Mouse (Mus musculus): ENCODE measurements around the gene Map7d1.

DNA sequence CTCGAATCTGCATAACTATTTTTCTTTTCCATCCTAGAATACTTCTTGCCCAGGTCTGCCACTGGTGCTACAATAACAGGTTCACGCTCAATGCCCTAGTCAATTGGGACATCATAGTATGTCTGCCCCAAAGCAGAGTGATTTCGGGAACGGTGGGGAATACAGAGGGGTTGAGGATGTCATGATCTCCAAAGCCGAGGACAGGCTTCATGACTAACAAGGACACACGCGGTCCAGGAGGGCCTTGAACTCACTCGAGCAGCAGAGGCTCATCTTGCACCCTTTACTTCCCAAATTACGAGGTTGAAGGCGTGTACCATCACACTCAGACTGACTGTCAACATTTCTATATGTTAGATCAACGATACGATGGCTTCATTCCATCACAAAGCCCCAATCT lies 29.5 kb downstream of the Map7d1 start:
- no peak for TF ChIP-seq POLR2A (IDR thresholded peaks at IDR 0.05; ENCODE audit: borderline replicate concordance, insufficient read depth, low read length)
- TF ChIP-seq CTCF (IDR thresholded peaks at IDR 0.05; ENCODE audit: borderline replicate concordance, insufficient read depth, low read depth, low read length), result no peak

Measured in cerebellum, adult 2 months (tissue).